Mouse (Mus musculus) midbrain, embryonic 15.5 days (tissue): Measurements from ENCODE around the gene Psmc5. TPM values are rescaled to one million over a fixed set of nuclear protein-coding genes. Genes with fewer than 3 reads are reported as not detected.

Source experiments
- ATAC-seq: fragments of 200-750 bp; cut with Nextera tagmentation; replicated peaks from 2 replicates; pipeline ENCODE4 v1.8.0; 2017; ENCODE audit warnings: moderate TSS enrichment
- H3K27ac ChIP-seq: fragments of 300-500 bp; sonication (generic); 2 replicates; pipeline ENCODE4 v1.5.1; 2015; ENCODE audit warnings: mild to moderate bottlenecking, inconsistent platforms
- H3K27me3 ChIP-seq: fragments of 300-500 bp; sonication (generic); replicated peaks from 2 replicates; pipeline ENCODE4 v1.6.1; 2015; ENCODE audit warnings: inconsistent platforms
- H3K36me3 ChIP-seq: fragments of 300-500 bp; sonication (generic); replicated peaks from 2 replicates; pipeline ENCODE4 v1.6.1; 2015; ENCODE audit warnings: inconsistent platforms
- H3K4me1 ChIP-seq: fragments of 300-500 bp; sonication (generic); 2 replicates; pipeline ENCODE4 v1.6.1; 2015; ENCODE audit warnings: inconsistent platforms
- H3K4me2 ChIP-seq: fragments of 300-500 bp; sonication (generic); 2 replicates; pipeline ENCODE4 v1.6.1; 2015; ENCODE audit warnings: inconsistent platforms, mild to moderate bottlenecking, moderate library complexity
- H3K4me3 ChIP-seq: fragments of 300-500 bp; sonication (generic); 2 replicates; pipeline ENCODE4 v1.5.1; 2015; ENCODE audit warnings: mild to moderate bottlenecking, inconsistent platforms
- H3K9ac ChIP-seq: fragments of 300-500 bp; sonication (generic); 2 replicates; pipeline ENCODE4 v1.6.1; 2015; ENCODE audit warnings: mild to moderate bottlenecking, inconsistent platforms
- H3K9me3 ChIP-seq: fragments of 300-500 bp; sonication (generic); 2 replicates; pipeline ENCODE4 v1.6.1; 2016; ENCODE audit warnings: inconsistent platforms
- whole genome bisulfite sequencing: fragments of 180-500 bp; shearing (Covaris S2); methylation state at CpG from one replicate; pipeline ENCODE4 v1.1.7; 2015; ENCODE audit warnings: mixed read lengths; 5-methylcytosine and 5-hydroxymethylcytosine counted together
- polyA plus RNA-seq: library from polyadenylated mRNA; unstranded; fragments of >200 nt; fragmentation: Nextera tagmentation; extraction: Ambion mirVana; gene quantifications from 2 replicates; pipeline ENCODE4 v1.2.1, GENCODE M21; 2015

Psmc5 gene
- polyA plus RNA-seq, 1 experiment from 2014 or later, result 297 TPM

GRCm38 (mm10) chr11:106271794-106272643 lies 16.1 kb downstream of the Psmc5 start:
- Histone ChIP-seq H3K9ac (peak overlapping the region; percentile 94), H3K4me2 (peak overlapping the region; percentile 91), H3K36me3 (no peaks in the 10 kb centered on the region), H3K4me3 (peak overlapping the region; percentile 99), H3K27me3 (no peaks in the 10 kb centered on the region), H3K27ac (peak overlapping the region; percentile 85), H3K4me1 (peaks cover 50% of the 10 kb centered on the region), H3K9me3 (no peaks in the 10 kb centered on the region)
- peak; percentile 48 for ATAC-seq
- 1% methylated on average over 41 of the region's 41 CpGs for WGBS

DNA sequence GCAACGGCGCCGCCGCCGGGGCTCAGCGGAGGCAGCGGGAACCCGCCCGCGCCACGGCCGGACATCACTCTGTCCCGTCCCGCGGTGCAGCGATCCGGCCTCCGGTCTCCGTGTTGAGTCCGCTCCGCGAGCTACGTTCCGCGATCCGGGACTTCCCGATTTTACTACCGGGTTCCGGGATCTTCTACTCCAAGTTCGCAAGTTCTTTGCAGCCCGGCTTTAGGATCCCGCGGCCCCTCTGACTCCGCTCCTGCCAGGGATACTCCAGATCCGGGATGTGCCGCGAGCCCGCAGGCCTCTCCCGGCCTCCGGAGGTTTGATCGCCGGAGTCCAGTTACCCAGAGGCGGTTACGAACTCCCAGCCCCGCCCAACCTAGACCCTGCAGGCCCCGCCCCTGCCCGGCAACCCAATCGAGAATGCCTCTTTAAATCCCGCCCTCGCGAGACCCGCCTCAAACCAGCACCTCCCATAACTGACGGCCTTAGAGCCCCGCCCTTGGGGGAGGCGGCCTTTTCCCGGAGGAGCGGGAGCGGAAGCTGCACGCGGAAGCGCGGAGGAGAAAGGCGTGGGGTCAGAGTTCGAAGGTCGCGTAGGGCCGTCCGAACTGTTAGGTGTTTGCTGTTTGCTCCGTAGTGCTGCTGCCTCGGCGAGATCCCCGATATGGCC lies 16.8 kb downstream of the Psmc5 start, which contains the start of gene Smarcd2:
Gene Smarcd2, minus strand, starts transcription at position 329 of the 667 bp plus-strand sequence.
- no peaks in the 10 kb centered on the region for H3K9me3 ChIP-seq
- no peaks in the 10 kb centered on the region for H3K27me3 ChIP-seq
- H3K4me2 ChIP-seq, result peak within 1 kb of the TSS; percentile 91
- WGBS, result under 1% methylated on average over 72 of the region's 72 CpGs
- H3K9ac ChIP-seq, result peak within 1 kb of the TSS; percentile 94
- H3K27ac ChIP-seq, result peak within 1 kb of the TSS; percentile 85
- no peaks in the 10 kb centered on the region for H3K36me3 ChIP-seq
- peaks cover 46% of the 10 kb centered on the region for H3K4me1 ChIP-seq
- peak; percentile 93 for ATAC-seq
- H3K4me3 ChIP-seq, result peak within 1 kb of the TSS; percentile 99

GRCm38 (mm10) chr11:106273311-106273684 lies 17.3 kb downstream of the Psmc5 start:
- Histone ChIP-seq H3K9ac (peak overlapping the region; percentile 94), H3K27me3 (no peaks in the 10 kb centered on the region), H3K4me2 (peak overlapping the region; percentile 91), H3K9me3 (no peaks in the 10 kb centered on the region), H3K36me3 (no peaks in the 10 kb centered on the region), H3K4me3 (peak overlapping the region; percentile 99), H3K4me1 (peaks cover 43% of the 10 kb centered on the region), H3K27ac (peak overlapping the region; percentile 85)
- ATAC-seq, result peak; percentile 45
- WGBS, result 16% methylated on average over 16 of the region's 16 CpGs

DNA sequence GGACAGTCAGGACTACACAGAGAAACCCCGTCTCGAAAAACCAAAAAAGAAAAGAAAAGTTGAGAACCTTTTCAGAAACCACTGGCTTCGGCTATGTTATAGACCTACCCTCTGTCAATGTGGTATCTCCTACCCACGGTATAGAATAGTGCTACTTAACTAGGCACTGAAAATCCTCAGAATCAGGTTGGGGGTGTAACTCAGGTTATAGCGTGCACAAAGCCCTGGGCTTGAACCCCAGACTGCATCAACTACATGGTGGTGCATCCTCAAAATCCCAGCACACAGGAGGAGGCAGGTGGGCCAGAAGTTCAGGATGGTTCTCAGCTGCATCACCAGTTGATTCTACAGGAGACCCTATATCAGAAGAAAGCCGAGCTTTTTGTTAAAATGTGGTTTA lies 17.9 kb downstream of the Psmc5 start:
- H3K9ac ChIP-seq, result no peak overlapping the region
- H3K9me3 ChIP-seq, result no peaks in the 10 kb centered on the region
- peaks cover 38% of the 10 kb centered on the region for H3K4me1 ChIP-seq
- WGBS, result 95% methylated on average over 6 of the region's 6 CpGs
- ATAC-seq, result no peak
- H3K36me3 ChIP-seq, result no peaks in the 10 kb centered on the region
- peak overlapping the region; percentile 91; the same call in 1 of the 2 replicates for H3K4me2 ChIP-seq
- H3K4me3 ChIP-seq, result peak overlapping the region; percentile 99; the same call in 1 of the 2 replicates
- no peak overlapping the region for H3K27ac ChIP-seq
- no peaks in the 10 kb centered on the region for H3K27me3 ChIP-seq

DNA sequence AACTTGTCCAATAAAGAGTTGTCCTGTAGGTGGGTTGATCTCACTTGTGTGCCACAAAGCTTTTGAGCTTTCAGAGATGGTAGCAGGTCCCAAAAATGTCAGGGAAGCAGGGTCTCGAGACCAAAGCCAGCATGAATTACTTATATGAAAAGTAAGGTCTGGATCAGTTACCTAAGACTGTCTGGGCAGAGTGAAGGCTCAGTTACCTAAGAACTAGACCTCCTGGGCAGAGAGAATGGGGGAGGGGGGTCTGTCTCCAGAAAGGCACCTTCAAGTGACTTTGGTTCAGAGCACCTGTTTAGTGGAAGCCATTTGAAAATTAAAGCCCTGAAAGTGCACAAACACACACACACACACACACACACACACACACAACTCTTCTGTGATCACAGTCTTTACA lies 18.4 kb downstream of the Psmc5 start:
- 98% methylated on average over 1 of the region's 1 CpGs for WGBS

GRCm38 (mm10) chr11:106274971-106275411 lies 19.0 kb downstream of the Psmc5 start:
- no peak for ATAC-seq
- no peaks in the 10 kb centered on the region for H3K9me3 ChIP-seq
- no peak overlapping the region for H3K4me2 ChIP-seq
- H3K27me3 ChIP-seq, result no peaks in the 10 kb centered on the region
- H3K27ac ChIP-seq, result no peak overlapping the region
- no peaks in the 10 kb centered on the region for H3K36me3 ChIP-seq
- 80% methylated on average over 7 of the region's 7 CpGs for WGBS
- no peak overlapping the region for H3K9ac ChIP-seq
- H3K4me3 ChIP-seq, result no peak overlapping the region
- H3K4me1 ChIP-seq, result peaks cover 30% of the 10 kb centered on the region

More for the DNA sequence above, 18.4 kb downstream of the Psmc5 start:
- no peak overlapping the region for H3K9ac ChIP-seq
- peaks cover 32% of the 10 kb centered on the region for H3K4me1 ChIP-seq
- H3K27me3 ChIP-seq, result no peaks in the 10 kb centered on the region
- no peak for ATAC-seq
- no peak overlapping the region for H3K27ac ChIP-seq
- no peak overlapping the region for H3K4me3 ChIP-seq
- no peak overlapping the region for H3K4me2 ChIP-seq
- H3K36me3 ChIP-seq, result no peaks in the 10 kb centered on the region
- H3K9me3 ChIP-seq, result no peaks in the 10 kb centered on the region

- ATAC-seq, result peak; percentile 69
- Histone ChIP-seq H3K9me3 (no peaks in the 10 kb centered on the region), H3K9ac (no peak within 1 kb of the TSS; the same call in 1 of the 2 replicates), H3K4me1 (peaks cover 16% of the 10 kb centered on the region), H3K36me3 (no peaks in the 10 kb centered on the region), H3K4me2 (peak within 1 kb of the TSS; percentile 52), H3K27ac (no peak within 1 kb of the TSS), H3K4me3 (peak within 1 kb of the TSS; percentile 25), H3K27me3 (no peaks in the 10 kb centered on the region)
- 7% methylated on average over 25 of the region's 25 CpGs for WGBS
Observed at GRCm38 (mm10) chr11:106276454-106276853, 20.5 kb downstream of the Psmc5 start, which contains the start of gene Tcam1. Tcam1 (plus strand) TSS chr11:106276672.

- H3K9ac ChIP-seq, result no peak overlapping the region
- no peak overlapping the region for H3K4me3 ChIP-seq
- no peak overlapping the region for H3K27ac ChIP-seq
- no peaks in the 10 kb centered on the region for H3K9me3 ChIP-seq
- H3K4me2 ChIP-seq, result no peak overlapping the region
- H3K27me3 ChIP-seq, result no peaks in the 10 kb centered on the region
- 79% methylated on average over 6 of the region's 6 CpGs for WGBS
- no peaks in the 10 kb centered on the region for H3K36me3 ChIP-seq
- no peak for ATAC-seq
- H3K4me1 ChIP-seq, result no peaks in the 10 kb centered on the region
Observed at GRCm38 (mm10) chr11:106282452-106282851, 26.5 kb downstream of the Psmc5 start.

- ATAC-seq, result no peak
- no peaks in the 10 kb centered on the region for H3K27me3 ChIP-seq
- no peak overlapping the region for H3K4me2 ChIP-seq
- 82% methylated on average over 4 of the region's 4 CpGs for WGBS
- no peaks in the 10 kb centered on the region for H3K9me3 ChIP-seq
- no peak overlapping the region for H3K27ac ChIP-seq
- H3K4me3 ChIP-seq, result no peak overlapping the region
- H3K4me1 ChIP-seq, result no peaks in the 10 kb centered on the region
- no peak overlapping the region for H3K9ac ChIP-seq
- H3K36me3 ChIP-seq, result no peaks in the 10 kb centered on the region
Observed at GRCm38 (mm10) chr11:106283371-106283770, 27.4 kb downstream of the Psmc5 start.

DNA sequence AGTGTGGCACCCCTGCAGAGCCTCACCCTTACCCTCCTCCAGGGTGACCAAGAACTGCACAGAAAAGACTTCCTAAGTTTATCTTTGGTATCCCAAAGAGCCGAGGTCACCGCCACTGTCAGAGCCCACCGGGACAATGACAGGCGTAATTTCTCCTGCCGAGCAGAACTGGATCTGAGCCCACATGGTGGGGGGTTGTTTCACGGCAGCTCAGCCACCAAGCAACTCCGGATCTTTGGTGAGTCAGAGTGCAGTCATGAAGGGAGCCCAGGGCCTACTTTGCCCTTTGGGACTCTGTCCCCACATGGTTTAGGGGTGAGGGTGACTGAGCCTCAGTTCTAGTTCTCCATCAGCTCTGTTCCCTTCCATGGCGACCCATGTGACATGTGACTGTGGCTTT lies 28.2 kb downstream of the Psmc5 start:
- Histone ChIP-seq H3K4me3 (no peak overlapping the region), H3K36me3 (no peaks in the 10 kb centered on the region), H3K4me2 (no peak overlapping the region), H3K4me1 (no peaks in the 10 kb centered on the region), H3K27ac (no peak overlapping the region), H3K9me3 (no peaks in the 10 kb centered on the region), H3K9ac (no peak overlapping the region), H3K27me3 (no peaks in the 10 kb centered on the region)
- WGBS, result 72% methylated on average over 8 of the region's 8 CpGs
- no peak for ATAC-seq

DNA sequence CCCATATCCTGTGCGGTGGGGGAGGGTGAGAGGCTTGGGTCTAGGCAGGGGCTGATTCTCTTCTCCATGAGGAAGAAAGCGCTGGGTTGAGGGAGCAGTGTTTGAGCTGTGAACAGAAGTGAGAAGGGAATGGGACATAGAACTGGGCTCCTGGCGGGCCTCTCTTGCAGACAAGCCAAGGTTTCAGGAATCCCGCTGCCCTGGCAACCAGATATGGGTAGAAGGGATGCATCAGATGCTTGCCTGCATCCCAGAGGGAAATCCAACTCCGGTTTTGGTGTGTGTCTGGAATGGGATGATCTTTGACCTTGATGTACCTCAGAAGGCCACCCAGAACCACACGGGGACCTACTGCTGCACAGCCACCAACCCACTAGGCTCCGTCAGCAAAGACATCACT lies 30.3 kb downstream of the Psmc5 start:
- H3K9ac ChIP-seq, result no peak overlapping the region
- H3K27me3 ChIP-seq, result no peaks in the 10 kb centered on the region
- no peaks in the 10 kb centered on the region for H3K9me3 ChIP-seq
- no peaks in the 10 kb centered on the region for H3K4me1 ChIP-seq
- 86% methylated on average over 7 of the region's 7 CpGs for WGBS
- ATAC-seq, result no peak
- H3K36me3 ChIP-seq, result no peaks in the 10 kb centered on the region
- H3K4me3 ChIP-seq, result no peak overlapping the region
- no peak overlapping the region for H3K27ac ChIP-seq
- H3K4me2 ChIP-seq, result no peak overlapping the region

DNA sequence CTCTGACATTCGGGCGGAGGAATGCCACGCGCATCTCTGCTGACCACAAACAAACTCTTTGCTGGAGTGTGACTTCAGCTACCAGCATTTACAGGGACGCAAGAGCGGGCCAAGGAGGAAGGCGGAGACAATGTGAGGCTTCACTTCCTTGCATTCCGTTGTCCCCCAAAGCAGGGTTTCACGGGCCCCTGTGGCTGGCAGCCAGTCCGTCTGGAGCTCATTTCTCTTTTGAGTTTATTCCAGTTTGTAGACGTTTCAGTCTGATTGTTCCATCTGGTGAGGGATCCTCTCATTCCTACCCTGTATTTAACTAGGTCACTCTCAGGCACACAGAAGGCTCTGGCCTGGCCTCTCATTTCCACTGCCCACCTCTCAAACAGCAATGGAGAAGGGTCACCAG lies 31.0 kb downstream of the Psmc5 start:
- no peaks in the 10 kb centered on the region for H3K36me3 ChIP-seq
- H3K9ac ChIP-seq, result no peak overlapping the region
- H3K27me3 ChIP-seq, result no peaks in the 10 kb centered on the region
- no peaks in the 10 kb centered on the region for H3K4me1 ChIP-seq
- no peak overlapping the region for H3K4me2 ChIP-seq
- H3K27ac ChIP-seq, result no peak overlapping the region
- no peak for ATAC-seq
- H3K4me3 ChIP-seq, result no peak overlapping the region
- 62% methylated on average over 11 of the region's 11 CpGs for WGBS
- no peaks in the 10 kb centered on the region for H3K9me3 ChIP-seq
